Comparison of ENCODE assay signal across 9 mouse cellular contexts in genomic region chr16:30172136-30172731, GRCm38 (mm10).
A peak's percentile ranks its signal among the peaks of the same experiment; 100 is the strongest.
DNase-seq lines count a peak whose midpoint lies in the region; ATAC-seq lines count a peak whose summit lies in the region.
"Had no signal": no experiment of that assay in that cellular context is flagged by ENCODE, and none has a peak within 500 bp of the region (broad histone marks: within the 10 kb centered on the region; RNA-seq: fewer than 3 reads in every experiment).

No protein-coding gene starts in this region.

- peaks cover 10% of the 10 kb centered on the region for H3K4me1 ChIP-seq in hindbrain, embryonic 13.5 days (replicated peaks)
- H3K4me1 ChIP-seq in hindbrain, embryonic 10.5 days (replicated peaks) = peaks cover 36% of the 10 kb centered on the region
- peaks cover 14% of the 10 kb centered on the region for H3K4me1 ChIP-seq in neural tube, embryonic 11.5 days (ENCODE audit: control insufficient read depth, insufficient read depth, low read length)
- H3K4me1 ChIP-seq in limb, embryonic 12.5 days (replicated peaks) = peaks cover 44% of the 10 kb centered on the region

- no peak for DNase-seq in hindbrain, embryonic 10.5 days (ENCODE audit: low spot score)
- no peak for DNase-seq in neural tube, embryonic 11.5 days (ENCODE audit: low spot score)
- DNase-seq in neural tube, embryonic 10.5 days (ENCODE audit: extremely low spot score, low spot score) = no peak
- DNase-seq in right cerebral cortex, postnatal 36 days (ENCODE audit: low spot score in 2 of 2) = no peak
- no peak for DNase-seq in layer of hippocampus, postnatal 25 days (ENCODE audit: extremely low spot score in 1 of 2, low spot score in 1 of 2)

- no peak overlapping the region for H3K4me3 ChIP-seq in hindbrain, embryonic 13.5 days
- H3K4me3 ChIP-seq in hindbrain, embryonic 10.5 days = no peak overlapping the region
- H3K4me3 ChIP-seq in neural tube, embryonic 11.5 days (ENCODE audit: low read depth, low read length) = no peak overlapping the region
- no peak overlapping the region for H3K4me3 ChIP-seq in limb, embryonic 12.5 days (replicated peaks)

- WGBS in hindbrain, embryonic 13.5 days = 67% methylated on average over 13 of the region's 13 CpGs
- WGBS in hindbrain, embryonic 10.5 days = 61% methylated on average over 13 of the region's 13 CpGs
- 52% methylated on average over 13 of the region's 13 CpGs for WGBS in neural tube, embryonic 11.5 days
- WGBS in limb, embryonic 12.5 days = 27% methylated on average over 13 of the region's 13 CpGs

- H3K9me3 ChIP-seq in hindbrain, embryonic 13.5 days = no peaks in the 10 kb centered on the region
- no peaks in the 10 kb centered on the region for H3K9me3 ChIP-seq in hindbrain, embryonic 10.5 days
- no peaks in the 10 kb centered on the region for H3K9me3 ChIP-seq in neural tube, embryonic 11.5 days (ENCODE audit: control insufficient read depth, low read length)
- H3K9me3 ChIP-seq in limb, embryonic 12.5 days = no peaks in the 10 kb centered on the region

- no peaks in the 10 kb centered on the region for H3K36me3 ChIP-seq in hindbrain, embryonic 13.5 days
- H3K36me3 ChIP-seq in hindbrain, embryonic 10.5 days = no peaks in the 10 kb centered on the region
- H3K36me3 ChIP-seq in neural tube, embryonic 11.5 days (ENCODE audit: control insufficient read depth, insufficient read depth, low read length) = no peaks in the 10 kb centered on the region
- no peaks in the 10 kb centered on the region for H3K36me3 ChIP-seq in limb, embryonic 12.5 days

- H3K27ac ChIP-seq in hindbrain, embryonic 13.5 days = no peak overlapping the region
- no peak overlapping the region for H3K27ac ChIP-seq in hindbrain, embryonic 10.5 days
- H3K27ac ChIP-seq in neural tube, embryonic 11.5 days (ENCODE audit: low read depth, low read length) = 0 out of 2 replicates have a peak overlapping the region, but pooled peaks have one; percentile 39
- H3K27ac ChIP-seq in limb, embryonic 12.5 days = peak overlapping the region; percentile 79

- H3K27me3 ChIP-seq in hindbrain, embryonic 13.5 days = peaks cover 51% of the 10 kb centered on the region
- H3K27me3 ChIP-seq in hindbrain, embryonic 10.5 days (ENCODE audit: insufficient read depth, poor library complexity, severe bottlenecking) = peaks cover 88% of the 10 kb centered on the region
- no peaks in the 10 kb centered on the region for H3K27me3 ChIP-seq in neural tube, embryonic 11.5 days (ENCODE audit: control insufficient read depth, insufficient read depth, low read length)
- H3K27me3 ChIP-seq in limb, embryonic 12.5 days = no peaks in the 10 kb centered on the region

- peak; percentile 57; the same call in 1 of the 2 replicates for ATAC-seq in hindbrain, embryonic 13.5 days (ENCODE audit: low FRiP score)
- no peak for ATAC-seq in neural tube, embryonic 11.5 days (ENCODE audit: insufficient read depth, low FRiP score, low TSS enrichment)
- ATAC-seq in limb, embryonic 12.5 days (ENCODE audit: insufficient number of reproducible peaks, insufficient read depth, low FRiP score, low TSS enrichment, low read depth) = 0 out of 2 replicates have a peak, but pooled peaks have one; percentile 48
- ATAC-seq in inflammation-experienced regulatory T-cells, adult 6 months = no peak

- H3K9ac ChIP-seq in hindbrain, embryonic 13.5 days = no peak overlapping the region
- H3K9ac ChIP-seq in neural tube, embryonic 11.5 days (ENCODE audit: low read length) = no peak overlapping the region
- H3K9ac ChIP-seq in limb, embryonic 12.5 days (replicated peaks) = no peak overlapping the region

- H3K4me2 ChIP-seq in hindbrain, embryonic 13.5 days = no peak overlapping the region
- no peak overlapping the region for H3K4me2 ChIP-seq in neural tube, embryonic 11.5 days (ENCODE audit: low read depth)
- H3K4me2 ChIP-seq in limb, embryonic 12.5 days = peak overlapping the region; percentile 37
- H3K4me2 ChIP-seq: liver, embryonic 11.5 days had no signal

Comparison
In these comparisons a context has a peak if more than half of its experiments do, and no peak if none do; other contexts are left out.
1. ATAC-seq: peak in hindbrain, embryonic 13.5 days (single experiment) and limb, embryonic 12.5 days (single experiment); none in neural tube, embryonic 11.5 days (single experiment) and inflammation-experienced regulatory T-cells, adult 6 months (single experiment).
2. H3K27ac ChIP-seq: peak in neural tube, embryonic 11.5 days (single experiment) and limb, embryonic 12.5 days (single experiment); none in hindbrain, embryonic 13.5 days (single experiment) and hindbrain, embryonic 10.5 days (single experiment).